Mouse (Mus musculus) olfactory bulb, adult 2 months (tissue): Measurements from ENCODE around the gene Gfap.

Experiments used
- CTCF ChIP-seq: fragments of 200-500 bp; IDR thresholded peaks from 2 replicates; pipeline ENCODE4 v1.5.1; 2012; ENCODE audit warnings: low read depth, mild to moderate bottlenecking, low read length, moderate library complexity; ENCODE audit not compliant: insufficient read depth
- POLR2A ChIP-seq: fragments of 200-500 bp; IDR thresholded peaks from 2 replicates; pipeline ENCODE4 v1.6.1; 2012; ENCODE audit warnings: mild to moderate bottlenecking, low read depth, low read length, moderate library complexity; ENCODE audit not compliant: insufficient read depth

DNA sequence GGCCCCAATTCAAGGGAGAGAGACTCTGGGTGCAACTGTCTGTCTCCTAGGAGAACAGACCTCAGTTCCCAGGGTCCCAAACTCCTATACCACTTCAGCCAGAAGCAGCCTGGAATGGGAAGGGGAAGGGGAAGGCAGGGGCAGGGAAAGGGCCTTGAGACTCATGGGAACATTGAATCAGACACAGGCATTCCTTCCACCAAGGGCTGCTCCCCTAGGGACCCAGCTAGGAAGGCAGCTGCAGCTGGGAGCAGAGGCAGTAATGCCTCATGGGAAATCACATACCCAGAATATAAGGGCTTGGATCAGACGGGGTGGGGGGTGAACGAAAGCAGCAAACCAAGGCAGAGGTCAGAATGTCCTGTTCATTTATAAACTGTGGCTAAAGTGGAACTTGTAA, 62.6 kb downstream of the Gfap start:
- TF ChIP-seq CTCF: no peak
- TF ChIP-seq POLR2A: no peak
